Mouse (Mus musculus) megakaryocyte progenitor cell, adult 5-6 weeks (primary cell): ENCODE measurements around the gene Rhbdd3. TPM values are rescaled to one million over a fixed set of nuclear protein-coding genes. Genes with fewer than 3 reads are reported as not detected.

Experiments
- ATAC-seq: replicated peaks from 2 replicates; pipeline ENCODE4 v1.8.0; 2016; ENCODE audit warnings: mild to moderate bottlenecking, moderate TSS enrichment, inconsistent platforms; ENCODE audit not compliant: poor library complexity
- total RNA-seq, 2 experiments: library from RNA; stranded (forward) in 1 of 2; stranded (reverse) in 1 of 2; fragments of 157-497, 149-512 nt in 1 of 2; fragments of 200-1000 nt in 1 of 2; gene quantifications; 2 replicates each; pipeline versions ENCODE4 v1.2.3 to v1.2.4; 2015 to 2017

Gene Rhbdd3
- total RNA-seq (2015) (8.5 and 10.2 TPM in 2 replicates), total RNA-seq (2017) (22.2 and 33.8 TPM in 2 replicates)

DNA sequence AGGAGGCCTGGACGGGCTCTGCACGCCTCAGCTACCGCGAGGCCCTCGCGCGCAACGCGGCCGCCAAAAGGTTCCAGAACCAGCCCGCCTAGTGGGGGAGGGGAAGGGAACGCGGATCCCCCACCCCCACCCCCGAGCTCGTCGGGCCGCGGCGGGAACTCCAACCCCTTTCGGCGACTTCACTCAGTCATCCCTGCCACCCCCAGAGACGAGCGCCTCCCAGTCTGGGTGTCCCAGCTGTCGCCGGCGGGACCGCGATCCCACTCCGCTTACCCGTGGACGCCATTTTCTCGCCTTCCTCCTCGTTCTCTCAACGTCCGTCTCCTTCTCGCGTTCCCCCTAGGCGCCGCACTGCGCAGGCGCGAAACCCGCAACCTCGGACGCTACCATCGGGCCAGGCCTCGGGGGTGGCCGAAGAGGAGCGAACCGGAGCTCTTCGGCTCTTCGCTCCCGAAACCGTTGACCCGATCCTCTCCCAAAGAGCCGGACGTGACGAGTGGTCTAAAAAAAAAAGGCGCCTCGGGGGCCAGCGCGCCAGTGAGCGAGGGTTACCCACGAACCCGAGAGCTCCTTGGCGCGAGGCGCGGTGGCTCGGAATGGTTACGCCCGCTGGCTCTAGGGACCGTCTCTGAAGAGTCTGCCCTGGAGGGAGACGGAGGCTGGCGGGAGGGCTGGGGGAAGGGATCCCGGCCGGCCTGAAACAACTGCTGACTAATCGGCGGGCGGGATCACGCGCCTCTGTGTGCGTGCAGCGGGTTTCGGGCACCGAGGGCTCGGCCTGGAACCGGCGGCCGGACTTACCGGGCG, at the start of gene Rhbdd3, which contains the start of gene Ewsr1:
Rhbdd3 (plus strand) TSS at position 191 of the 807 bp plus-strand sequence.
Ewsr1 (minus strand) TSS at position 531 of the 807 bp plus-strand sequence.
- ATAC-seq = peak; percentile 73

DNA sequence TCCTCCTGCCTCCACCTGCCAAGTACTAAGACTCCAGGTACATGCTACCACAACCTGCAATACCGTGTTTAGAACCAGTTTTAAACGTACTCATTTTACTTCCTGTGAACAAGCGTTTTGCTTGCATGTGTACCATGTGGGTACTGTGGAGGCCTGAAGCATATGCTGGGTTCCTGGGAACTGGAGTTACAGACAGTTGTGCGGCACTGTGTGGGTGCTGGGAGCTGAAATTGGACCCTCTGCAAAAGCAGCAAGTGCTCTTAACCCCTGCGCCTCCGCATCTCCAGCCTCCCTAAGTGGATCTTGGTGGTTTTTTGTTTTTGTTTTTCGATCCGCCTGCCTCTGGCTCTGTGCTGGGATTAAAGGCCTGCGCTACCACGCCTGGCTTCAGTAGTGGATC, 47.1 kb upstream of the Rhbdd3 start:
- no peak for ATAC-seq

DNA sequence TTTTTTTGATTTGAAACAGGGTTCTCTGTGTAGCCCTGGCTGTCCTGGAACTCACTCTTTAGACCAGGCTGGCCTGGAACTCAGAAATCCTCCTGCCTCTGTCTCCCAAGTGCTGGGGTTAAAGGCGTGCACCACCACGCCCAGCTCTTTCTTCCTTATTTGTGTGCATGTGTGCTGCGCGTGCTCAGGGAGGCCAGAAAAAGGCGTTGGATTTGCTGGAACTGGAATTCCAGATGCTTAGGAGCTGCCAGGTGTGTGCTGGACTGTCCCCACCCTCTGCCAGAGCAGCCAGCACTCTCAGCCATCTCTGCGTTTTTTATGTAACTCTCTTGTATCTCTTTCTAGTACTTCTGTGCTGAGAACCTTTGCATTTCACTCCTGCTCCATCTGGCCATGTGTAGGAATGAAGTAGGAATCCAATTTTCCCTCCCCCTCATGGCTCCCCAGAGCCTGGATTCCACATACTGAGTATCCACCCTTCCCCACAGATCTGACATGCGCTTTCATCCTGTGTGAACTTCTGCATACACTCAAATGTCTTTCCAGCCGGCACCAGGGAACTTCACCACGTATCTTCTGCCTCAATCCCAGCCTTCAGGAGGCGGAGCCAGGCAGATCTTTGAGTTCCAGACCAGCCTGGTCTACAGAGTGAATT, 46.4 kb upstream of the Rhbdd3 start:
- no peak for ATAC-seq

DNA sequence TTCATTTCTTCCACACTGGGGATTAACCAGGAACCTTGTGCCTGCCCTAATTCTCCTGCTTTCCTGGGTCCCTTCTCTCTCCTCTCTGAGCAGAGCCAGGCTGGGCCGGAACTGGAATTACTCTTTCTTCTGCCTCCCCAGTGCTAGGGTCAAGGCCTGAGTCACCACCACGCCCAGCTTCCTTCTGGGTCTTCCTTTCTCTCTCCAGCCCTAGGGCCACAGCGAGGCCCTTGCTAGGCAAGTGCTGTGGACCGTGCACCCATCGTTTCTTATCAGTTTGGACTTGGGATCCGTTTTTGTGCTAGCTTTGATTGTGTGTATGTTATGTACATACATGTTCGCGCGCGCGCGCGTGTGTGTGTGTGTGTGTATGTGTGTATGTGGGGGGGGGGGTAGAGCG, 44.6 kb upstream of the Rhbdd3 start:
- ATAC-seq = no peak

DNA sequence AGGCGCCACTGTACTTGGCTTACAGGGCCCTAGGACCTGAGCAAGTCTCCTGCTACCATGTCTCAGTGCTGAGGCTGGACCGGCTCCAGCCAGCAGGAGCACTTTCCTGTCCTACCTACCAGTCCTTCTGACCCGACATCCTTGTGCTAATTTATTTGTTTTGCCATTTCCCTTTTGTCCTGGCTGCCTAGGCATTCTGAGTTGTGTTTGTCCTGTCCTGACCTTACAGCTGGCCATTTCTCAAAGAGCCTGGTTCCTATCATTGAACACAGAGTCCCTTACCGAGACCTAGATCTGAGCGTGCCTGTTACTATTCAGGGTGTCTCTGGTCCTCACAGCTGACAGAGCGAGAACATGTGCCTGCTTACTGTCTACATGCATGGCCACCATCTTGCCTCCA, 43.9 kb upstream of the Rhbdd3 start:
- ATAC-seq = no peak

DNA sequence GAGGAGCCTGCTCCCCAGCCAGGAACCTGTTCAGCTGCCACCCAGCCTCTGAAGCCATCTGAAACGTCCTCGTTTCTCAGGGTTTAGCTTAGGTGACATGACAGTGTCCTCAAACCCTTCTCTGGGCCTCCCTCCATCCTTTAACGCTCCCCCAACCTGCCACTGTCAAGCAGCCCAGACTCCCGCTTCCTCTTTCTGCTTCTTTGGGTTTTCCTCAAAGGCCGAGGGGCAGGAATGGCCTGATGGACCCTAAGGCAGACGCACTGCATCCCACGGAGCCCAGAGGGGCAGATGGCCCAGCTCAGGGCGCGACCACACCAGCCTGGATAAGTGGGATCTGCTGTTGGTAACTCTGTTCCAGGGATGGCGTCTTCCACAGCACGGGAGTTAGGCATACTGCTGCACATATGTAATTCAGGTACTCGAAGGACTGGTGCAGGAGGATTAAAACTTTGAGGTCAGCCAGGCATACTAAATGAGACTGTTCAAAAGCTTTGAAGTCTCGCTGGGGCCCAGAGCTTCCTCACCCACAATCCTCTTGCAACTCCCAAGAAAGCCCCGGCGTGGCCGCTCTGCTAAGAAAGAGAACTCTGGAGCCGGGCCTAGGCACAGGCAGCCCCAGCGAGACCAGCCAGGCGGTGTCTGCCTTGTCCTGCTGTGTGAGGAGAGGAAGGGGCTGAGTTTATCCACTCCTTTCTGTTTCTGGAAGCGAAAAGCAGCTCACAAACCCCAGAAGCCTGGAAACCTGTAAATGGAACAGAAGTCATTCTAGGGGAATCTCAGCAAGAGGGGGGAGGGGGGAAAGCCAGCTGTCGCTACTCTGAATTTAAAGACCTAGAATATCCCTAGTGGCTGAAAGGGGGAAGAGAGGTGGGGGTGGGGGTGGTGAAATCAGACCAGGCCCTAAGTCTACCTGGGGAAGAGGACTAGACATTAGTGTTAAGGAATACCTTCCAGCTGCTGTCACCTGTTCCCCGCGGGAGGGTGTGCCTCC, 42.5 kb upstream of the Rhbdd3 start:
- no peak for ATAC-seq

DNA sequence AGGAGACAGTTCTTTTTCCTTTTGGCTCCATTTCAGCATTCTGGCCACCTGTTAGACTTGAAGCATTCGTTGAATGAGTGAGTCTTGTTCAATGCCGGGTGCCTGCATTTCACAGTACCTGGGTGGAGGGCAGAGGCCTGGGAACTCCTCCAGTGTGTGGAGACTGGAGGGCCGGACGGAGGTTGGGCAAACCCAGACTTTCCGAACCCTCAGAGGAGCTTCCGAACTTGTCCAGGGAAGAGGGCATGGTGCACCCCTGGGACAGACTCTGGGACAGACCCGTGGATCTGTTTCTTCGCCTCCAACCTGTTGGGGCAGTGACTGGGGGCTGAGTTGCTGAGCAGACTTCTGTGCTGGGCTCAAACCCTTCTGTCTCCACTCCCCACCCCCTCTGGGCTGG, 41.7 kb upstream of the Rhbdd3 start:
- no peak for ATAC-seq

DNA sequence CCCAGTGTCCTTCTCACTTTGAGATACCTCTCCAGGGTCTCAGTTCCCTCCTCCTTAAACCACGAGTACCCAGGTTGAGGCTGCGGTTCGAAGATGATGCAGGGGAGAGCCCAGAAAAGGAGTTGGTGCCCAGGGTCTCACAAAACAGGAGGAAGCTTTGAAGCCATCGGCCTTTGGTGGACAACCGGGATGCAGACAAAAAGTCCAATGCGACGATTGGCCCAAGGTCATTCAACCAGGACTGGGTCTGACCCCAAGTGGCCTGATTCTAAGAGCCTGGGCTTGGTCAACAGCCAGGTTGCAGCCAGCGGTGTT, 41.2 kb upstream of the Rhbdd3 start:
- ATAC-seq = no peak

DNA sequence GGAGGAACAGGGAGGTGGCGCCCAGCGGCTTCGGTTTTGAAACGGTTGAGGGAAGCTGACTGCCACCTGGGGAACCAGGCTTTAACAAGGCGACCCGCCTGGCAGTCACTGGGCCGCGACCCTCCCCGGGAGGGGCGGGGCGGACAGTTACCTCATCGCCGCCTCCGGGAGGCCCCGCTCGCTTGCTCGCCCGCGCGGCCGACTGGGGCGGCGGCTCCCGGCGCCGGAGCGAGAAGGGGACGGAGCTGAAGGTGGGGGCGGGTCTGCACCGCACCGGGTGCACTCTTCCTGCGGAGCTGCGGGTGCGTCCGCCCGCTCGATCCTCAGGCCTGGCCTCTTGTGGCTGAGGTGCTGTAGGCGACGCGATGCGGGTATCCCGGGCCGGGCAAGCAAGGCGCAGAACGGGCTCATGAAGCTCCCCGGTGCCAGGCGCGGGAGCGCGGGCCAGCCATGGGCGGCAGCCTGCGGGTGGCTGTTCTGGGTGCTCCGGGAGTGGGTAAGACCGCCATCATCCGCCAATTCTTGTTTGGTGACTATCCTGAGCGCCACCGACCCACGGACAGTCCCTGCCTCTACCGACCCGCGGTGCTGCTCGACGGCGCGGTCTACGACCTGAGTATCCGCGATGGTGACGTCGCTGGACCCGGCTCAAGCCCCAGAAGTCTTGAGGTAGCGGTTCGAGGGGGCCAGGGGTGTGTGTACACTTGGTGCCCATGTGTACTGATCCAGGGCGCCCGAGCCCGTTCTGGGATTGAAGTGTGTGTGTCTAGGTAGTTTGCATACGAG, 40.7 kb upstream of the Rhbdd3 start, which contains the start of gene Rasl10a:
Rasl10a (plus strand) TSS at position 273 of the 786 bp plus-strand sequence.
- ATAC-seq = no peak

DNA sequence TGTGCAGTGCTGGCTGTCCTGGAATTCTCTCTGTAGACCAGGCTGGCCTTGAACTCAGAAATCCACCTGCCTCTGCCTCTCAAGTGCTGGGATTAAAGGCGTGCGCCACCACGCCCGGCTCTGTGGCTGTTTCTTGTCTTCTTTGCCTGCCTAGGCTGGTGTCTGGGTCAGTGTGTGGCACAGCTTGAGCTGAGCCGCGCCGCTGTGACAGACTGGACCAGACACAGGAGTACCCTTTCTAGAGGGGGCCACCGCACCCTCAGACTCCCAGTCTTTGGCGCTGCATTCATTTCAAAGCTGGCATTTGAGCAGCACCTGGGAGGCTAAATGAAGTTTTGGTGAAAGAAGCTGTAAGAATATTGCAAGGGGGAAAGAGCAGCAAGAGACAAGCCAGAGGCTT, 39.9 kb upstream of the Rhbdd3 start:
- no peak for ATAC-seq

DNA sequence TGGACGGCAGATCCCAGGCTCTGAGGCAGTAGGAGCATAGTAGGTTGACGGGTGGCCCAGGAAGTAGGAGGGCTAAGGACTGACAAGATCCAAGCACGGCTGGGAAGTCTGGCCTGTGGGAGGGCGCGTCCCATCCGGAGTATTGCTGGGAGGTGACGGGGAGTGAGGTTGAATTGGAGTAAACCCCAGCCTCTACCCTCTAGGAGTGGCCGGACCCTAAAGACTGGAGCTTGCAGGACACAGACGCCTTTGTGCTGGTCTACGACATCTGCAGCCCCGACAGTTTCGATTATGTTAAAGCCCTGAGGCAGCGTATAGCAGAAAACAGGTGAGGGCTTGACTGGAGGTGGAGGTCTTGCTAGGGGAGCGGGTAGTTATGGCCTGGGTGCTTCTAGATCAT, 39.5 kb upstream of the Rhbdd3 start:
- ATAC-seq = no peak

DNA sequence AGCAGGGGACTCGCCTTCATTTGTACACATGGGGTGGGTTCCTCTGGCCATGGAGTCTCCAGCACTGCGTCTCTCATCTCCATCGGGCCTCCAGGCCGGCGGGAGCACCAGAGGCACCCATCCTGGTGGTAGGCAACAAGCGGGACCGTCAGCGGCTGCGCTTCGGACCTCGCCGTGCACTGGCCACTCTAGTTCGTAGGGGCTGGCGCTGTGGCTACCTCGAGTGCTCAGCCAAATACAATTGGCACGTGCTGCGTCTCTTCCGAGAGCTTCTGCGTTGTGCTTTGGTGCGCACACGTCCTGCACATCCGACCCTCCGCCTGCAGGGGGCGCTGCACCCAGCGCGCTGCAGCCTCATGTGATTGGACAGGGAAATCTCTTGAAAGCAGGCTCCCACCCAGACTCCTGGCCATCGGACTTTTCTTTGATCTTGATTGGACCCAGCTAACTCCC, 39.0 kb upstream of the Rhbdd3 start:
- ATAC-seq = peak; percentile 55

DNA sequence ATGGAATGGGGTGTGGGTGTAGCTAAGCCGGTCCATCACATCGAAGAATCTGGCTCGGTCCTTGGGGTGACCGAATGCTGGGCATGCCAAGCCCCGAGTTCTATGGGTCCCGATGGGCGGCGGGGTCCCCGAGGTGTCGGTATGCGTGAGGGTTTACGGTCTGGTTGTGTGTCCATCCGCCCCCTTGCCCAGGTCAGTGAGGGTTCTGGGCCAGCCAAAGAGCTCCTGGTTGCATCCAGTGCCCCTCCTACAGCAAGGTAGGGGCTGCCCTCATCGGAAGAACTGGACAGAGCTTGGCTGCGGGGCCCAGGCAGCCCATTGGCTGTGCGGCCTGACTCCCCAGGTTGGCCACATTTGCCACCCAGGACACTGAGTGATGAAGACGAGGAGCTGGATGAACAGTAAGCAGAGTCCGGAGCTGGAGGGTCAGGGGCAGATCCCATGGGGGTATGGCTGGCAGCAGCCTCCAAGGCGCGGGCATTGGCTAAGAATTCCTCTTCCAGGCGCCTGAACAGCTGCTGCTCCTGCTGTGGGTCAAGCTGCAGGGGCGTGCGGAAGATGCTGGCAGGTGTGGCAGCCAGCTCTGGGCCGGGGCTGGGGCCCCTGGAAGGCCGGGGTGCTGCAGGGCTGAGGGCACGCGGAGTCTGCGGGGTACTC, 37.8 kb upstream of the Rhbdd3 start:
- ATAC-seq = no peak

DNA sequence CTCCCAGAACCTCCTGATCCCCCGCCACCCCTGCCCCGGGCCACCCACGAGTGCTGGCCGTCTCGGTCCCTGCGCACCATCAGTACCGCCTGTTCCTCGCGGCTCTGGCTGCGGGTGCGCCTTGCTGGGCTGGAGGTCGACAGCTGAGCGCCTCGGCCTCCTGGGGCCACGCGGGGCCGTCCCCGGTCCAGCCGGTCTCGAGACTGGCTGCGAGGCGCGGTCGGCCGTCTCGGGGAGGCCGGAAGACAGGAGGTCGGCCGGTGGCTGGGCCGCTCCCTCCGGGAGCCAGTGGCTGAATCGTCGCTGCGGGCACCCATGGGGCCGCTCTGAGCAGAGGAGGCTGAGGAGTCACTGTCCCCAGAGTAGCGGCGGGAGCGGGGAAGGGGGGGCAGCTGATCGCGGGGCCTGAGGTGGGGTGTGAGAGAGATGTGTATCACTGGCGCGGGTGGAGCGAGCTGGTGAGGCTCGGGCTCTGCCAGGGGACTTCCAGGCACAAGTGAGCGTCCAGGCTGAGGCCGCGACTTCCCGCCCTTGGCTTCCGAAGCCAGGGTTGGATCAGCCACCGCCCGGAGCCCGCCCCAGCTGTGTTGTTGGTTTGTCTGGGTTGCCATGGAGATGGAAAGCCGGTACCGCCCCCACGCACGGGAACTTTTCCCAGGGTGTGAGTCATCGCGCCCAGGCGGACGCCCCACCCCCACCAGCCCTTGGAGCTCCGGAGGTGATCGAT, 37.1 kb upstream of the Rhbdd3 start:
- ATAC-seq = peak; percentile 18

DNA sequence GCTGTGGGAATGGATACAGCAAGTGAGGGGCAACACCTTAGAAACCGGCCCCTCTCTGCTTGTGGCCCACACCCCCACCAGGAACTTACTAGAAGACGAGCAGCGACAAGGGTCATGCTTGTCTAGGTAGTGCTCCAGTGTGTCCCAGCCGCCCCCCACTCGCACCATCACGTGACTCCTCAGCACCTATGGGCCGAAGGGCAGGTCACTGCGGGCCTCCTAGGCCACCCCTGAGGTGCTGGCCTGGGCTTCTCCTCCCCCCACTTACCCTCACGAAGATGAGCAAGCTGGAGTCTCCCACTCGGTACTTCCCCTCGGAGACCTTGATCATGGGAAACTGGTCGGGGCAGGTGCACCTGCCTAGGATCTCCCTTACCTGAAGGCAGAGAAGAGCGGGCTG, 36.4 kb upstream of the Rhbdd3 start:
- ATAC-seq = no peak

DNA sequence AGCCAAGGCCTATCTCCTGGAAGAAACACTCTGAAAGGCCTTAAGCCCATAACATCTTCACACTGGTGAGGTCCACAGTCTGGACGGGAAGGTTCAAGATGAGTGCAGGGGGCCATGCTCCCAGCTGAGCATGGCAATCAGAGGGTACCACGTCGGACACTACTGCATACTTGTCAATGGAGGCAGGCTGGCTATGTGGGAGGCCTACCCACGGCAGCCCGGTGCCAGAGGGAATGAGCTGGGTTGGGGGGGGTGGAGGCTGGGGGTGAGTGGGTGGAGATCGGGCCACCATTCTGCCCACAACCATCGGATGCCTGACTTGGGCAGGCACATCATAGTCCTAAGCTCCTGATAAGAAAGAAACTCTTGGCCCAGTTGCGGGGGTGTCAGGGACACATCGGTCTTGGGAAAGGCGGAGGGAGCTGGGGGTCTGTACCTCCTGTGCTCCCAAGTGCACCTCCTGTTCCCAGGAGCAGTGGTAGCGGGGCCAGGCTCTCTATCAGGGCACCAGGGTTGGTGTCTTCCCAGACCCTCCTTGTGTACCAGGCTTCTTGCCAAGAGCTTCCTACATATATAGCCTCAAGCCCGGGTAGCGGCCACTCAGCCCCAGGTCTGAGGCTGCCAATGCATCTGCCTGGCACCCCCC, 35.7 kb upstream of the Rhbdd3 start:
- no peak for ATAC-seq

DNA sequence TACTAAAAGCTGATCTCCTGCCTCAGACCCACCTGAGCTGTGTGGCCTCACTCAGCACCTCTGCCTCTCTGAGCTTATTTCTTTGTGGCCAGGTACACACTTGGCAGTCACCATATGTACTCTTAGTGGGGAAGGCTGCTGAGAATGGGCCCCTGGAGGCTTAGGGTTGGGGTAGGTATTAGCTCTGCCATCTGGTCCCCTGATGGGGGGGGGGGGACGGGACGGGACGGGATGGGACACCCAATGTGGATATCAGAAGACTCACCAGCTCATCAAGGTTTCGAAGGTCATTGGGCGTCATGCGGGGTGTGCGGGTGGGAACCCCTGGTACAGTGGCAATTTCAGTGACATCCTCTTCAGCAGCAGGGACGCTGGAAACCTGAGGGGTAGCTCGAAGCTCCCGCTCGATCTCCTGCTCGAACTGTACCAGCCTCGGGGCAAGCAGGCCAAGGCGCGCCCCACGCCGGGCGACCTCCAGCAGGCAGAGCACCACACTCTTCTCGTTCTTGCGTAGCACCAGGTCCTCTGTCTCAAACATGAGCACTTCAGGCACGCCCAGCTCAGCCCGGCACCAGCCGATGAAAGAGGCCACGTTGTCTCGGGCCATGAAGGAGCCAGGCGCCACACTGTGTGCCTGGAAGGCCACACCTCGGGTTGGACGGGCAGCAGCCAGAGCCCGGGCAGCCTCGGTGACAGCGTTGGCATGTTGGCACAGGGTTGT, 35.0 kb upstream of the Rhbdd3 start:
- ATAC-seq = no peak
